Mouse (Mus musculus) CH12F3 (cell line): ENCODE measurements around the gene Atp6v0e2.
"Not testable (repeated sequence)": the region's sequence is repeated elsewhere in the genome, so short reads cannot be mapped to it uniquely, and the experiment has no call there.

ENCODE experiments used
- in situ Hi-C: fragments of 300-500 bp; cut with MboI; formaldehyde crosslinking; loops from 2 replicates; pipeline ENCODE4 v1.14.3; 2020; ENCODE audit warnings: low sequenced_read_pairs

The Atp6v0e2 gene

DNA sequence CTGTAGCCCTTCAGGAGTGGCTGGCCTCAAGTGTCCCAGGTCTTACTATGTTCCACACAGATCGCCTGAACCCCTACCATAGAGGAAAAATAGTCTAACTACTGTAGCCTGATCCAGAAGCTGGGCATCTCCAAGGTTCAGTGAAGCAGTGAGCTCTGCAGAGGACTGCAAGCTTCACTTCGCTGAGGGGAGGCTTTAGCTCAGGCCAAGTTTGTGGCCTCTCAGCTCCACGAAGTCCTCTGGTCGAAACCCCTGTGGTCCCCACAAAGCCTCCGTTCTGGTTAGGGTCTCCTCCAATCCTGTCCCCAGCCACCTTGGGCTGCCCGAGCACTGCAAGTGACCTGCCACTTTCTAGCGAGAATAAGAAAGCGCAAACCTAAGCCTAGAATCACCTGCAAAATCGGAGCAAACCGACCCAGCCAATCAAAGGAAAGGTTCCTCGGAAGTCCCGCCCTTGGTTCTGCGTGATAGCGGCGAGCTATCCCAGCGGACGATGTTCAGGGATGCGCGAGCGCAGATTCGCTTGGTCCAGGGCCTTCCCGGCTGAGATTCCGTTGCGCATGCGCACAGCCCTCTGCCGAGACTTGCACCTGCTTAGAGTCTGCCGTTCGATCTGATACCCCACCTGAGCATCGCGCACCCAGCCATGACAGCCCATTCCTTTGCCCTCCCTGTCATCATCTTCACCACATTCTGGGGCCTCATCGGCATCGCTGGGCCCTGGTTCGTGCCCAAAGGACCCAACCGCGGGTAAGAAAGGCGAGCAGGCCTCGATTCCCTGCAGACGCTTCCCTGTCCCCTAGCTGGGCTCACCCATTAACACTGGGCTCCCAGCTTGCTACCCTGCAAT lies at the start of gene Atp6v0e2:
Gene Atp6v0e2, plus strand, starts transcription at position 511 of the 850 bp plus-strand sequence.
- in situ Hi-C loops, result no loop called here

DNA sequence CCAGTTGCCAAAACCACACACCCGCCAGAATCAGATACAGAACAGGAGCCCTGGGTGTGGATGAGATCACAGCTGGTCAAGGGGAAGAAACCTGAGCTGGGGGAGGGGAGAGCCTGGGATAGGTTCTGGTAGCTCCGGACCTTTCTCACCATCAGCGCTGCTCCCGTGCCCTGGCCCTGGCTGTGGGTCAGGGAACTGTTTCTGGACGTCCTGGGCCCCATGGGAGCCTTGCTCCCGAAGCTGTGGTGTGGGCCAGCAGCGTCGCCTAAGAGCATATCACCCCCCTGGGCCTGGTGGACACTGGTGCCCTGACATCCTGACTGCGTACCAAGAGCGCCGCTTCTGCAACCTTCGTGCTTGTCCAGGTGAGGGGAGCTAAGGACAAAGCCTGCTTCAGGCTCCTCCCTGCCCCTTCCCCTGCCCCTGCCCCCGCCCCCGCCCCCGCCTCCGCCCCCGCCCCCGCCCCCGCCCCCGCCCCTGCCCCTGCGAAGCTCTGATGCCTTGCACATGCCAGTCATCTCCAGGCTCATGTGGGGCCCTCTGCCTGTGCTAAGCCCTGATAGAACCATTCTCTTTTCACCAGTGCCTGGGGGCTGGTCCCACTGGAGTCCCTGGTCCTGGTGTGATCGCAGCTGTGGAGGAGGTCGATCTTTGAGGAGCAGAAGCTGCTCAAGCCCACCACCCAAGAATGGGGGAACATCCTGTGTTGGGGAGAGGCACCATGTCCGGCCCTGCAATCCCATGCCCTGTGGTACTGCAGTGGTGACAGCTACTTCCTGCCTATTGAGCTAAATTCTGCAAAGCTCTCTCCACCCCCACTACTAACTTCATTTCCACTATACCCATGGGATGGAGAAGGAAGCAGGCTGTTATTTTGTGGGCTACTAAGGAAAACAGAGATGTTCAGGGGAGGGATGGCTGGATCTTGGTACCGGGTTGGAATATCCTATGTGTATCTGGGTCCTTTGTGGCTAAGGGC lies 49.4 kb upstream of the Atp6v0e2 start:
- in situ Hi-C loops, result no loop called here

DNA sequence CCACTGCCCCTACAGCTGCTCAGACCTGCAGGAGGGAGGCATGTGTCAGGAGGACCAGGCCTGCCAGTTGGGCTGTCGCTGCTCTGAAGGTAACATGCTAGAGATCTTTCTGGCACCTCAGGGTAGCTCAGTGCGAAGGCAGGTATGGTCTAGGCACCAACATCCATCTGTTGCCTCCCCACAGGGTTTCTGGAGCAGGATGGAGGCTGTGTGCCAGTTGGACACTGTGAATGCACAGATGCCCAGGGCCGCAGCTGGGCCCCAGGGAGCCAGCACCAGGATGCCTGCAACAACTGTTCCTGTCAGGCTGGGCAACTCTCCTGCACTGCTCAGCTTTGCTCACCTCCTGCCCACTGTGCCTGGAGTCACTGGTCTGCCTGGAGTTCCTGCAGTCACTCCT lies 47.7 kb upstream of the Atp6v0e2 start:
- in situ Hi-C loops, result no loop called here

DNA sequence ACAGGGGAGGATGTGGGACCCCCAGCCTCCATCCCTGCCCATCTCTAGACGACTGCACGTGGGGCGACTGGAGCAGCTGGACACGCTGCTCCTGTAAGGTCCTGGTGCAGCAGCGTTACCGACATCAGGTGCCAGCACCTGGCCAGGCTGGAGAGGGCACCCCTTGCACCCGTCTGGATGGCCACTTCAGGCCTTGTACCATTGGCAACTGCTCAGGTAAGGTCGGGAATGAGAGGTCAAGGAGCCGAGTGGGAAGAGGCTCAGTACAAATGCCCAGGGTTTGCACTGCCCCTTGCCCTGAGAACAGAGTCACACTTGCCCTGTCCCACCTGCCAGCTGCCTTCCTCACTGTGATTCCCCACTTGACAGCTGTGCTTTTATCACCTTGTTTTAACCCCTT lies 46.1 kb upstream of the Atp6v0e2 start:
- in situ Hi-C loops, result no loop called here

DNA sequence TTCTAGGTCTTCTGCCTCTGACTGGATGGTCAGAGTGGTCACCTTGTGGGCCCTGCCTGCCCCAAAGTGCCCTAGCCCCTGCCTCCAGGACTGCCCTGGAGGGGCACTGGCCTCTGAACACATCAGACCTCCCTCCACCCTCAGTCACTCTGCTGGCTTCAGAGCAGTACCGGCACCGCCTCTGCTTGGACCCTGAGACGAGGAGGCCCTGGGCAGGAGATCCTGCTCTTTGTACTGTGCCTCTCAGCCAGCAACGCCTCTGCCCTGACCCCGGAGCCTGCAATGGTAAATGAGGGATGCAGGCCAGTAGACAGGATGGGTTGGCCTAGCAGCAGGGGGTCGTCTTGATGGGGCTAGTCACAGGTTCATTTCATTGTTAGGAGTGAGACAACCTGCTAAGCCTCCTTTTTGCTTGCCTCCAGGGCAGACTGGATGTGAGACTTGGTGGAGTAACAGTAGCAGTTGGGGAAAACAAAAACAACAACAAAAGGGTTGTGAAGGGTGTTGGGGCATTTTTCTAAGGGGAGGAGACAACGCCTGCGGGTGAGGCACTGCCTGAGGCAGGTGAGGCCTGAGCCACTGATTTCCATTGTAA lies 44.2 kb upstream of the Atp6v0e2 start:
- in situ Hi-C loops, result no loop called here

DNA sequence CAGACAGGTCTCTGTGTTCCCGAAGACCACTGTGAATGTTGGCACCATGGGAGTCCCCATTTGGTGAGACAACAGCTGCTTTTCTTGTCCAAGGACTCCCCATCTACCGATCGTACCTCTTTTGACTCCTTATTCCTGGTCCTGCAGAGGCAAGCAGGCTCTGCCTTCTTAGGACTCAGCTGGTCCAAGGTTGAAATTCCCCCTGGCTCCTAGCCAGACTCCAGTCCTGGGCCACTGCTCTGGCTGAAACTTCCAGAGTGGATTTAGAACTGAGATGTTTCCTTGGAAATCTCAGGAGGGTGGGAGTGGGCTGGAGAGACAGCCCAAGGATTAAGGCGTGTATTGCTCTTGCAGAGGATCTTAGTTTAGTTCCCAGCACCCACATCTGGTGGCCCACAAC lies 39.9 kb upstream of the Atp6v0e2 start:
- in situ Hi-C loops, result no loop called here

DNA sequence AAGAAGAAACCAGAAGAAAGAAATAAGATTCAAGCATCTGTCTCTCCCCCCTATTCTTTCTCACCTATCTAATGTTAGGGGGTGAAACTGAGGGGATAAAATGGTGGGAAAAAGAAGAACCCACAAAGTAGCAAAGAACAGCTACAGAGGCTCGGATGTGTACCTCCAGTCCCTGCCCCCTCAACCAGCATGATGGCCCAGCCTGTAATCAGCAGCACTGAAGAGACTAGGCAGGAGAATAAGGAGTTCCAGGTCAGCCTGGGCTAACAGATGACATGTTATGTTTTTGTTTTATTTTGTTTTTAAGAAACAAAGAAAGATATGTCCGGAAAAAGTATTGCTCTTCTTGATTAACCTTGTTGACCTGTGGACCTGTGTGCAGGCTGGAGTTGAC lies 33.6 kb upstream of the Atp6v0e2 start:
- in situ Hi-C loops, result no loop called here

DNA sequence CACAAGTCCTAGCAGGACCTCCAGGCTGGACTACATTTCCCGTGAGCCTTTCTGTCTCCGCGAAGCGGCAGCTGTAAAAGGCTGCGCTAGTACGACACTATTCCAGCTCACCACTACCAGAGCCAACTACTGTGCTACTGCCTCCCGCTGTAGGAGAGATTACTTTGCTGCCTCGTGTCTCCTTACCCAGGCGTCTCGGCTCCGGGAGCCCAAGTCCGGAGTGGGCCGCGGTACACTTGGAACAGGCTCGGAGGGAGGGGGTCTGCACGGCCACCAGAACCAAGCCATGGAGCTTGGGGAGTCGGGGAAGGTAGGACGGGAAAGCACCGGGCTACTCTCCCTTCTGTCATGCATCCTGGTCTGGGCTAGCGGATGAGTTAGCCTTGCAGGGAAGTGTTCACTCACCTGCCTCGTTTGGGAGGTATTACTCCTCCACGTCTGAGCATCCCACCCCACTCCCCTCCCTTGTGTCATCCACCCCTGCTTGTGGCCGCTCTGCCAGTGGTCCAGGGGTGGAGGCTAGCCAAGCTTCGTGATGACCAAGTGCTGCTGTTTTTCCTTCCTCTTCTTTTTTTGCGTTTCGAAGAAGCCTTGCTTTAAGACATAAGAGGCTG lies 33.1 kb upstream of the Atp6v0e2 start:
- in situ Hi-C loops, result no loop called here

DNA sequence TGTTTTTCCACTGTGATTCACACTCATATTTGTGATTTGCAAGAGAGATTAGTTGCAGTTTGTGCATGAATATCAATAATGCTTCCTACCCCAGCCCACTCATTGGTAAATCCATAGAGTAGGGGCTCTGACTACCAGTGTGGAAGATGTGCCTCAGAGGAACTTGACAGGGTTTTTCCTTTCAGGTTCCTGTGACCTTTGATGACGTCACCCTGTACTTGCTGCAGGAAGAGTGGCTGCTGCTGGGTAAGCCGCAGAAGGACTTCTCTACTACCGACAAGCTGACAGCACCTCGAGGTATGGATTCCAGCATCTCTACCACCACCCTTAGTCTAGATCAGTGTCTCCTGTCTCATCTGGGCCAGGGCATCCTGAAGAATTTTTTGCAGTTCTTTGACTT lies 29.3 kb upstream of the Atp6v0e2 start:
- in situ Hi-C loops, result no loop called here

DNA sequence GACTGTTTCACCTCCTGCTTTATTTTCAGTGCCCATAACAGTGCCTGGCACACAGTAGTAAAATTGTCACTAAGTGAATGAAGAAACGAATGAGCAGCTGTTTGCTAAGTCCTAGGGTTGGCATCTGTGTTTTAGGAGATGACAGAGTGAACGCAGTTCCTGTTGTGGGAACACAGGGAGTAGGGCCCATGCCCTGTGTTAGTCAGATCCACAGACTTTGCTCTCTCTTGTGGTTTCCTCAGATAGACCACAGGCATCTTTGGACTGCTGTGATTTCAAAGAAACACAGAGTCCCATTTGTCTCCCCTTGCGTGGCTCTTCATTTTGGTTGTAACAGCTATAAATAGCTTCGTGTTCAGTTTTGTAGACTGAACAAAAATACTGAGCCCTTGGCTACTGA lies 27.0 kb upstream of the Atp6v0e2 start:
- in situ Hi-C loops, result no loop called here

DNA sequence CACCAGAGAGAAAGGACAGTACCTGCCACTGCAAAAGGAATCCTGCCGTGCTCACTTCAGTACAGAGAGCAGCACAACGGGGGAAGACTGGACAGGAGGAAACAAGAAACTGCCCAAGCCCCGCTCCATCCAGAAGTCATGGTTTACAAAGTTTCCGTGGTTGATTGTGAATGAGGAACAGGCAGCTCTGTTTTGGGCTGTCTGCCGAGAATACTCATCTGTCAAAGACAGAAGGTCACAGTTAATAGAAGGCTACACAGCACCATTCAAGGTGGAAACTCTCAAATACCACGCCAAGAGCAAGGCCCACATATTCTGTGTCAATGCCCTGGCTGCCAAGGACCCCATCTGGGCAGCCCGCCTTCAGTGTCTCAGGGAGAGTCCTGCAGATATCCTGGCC lies 25.6 kb upstream of the Atp6v0e2 start:
- in situ Hi-C loops, result no loop called here

DNA sequence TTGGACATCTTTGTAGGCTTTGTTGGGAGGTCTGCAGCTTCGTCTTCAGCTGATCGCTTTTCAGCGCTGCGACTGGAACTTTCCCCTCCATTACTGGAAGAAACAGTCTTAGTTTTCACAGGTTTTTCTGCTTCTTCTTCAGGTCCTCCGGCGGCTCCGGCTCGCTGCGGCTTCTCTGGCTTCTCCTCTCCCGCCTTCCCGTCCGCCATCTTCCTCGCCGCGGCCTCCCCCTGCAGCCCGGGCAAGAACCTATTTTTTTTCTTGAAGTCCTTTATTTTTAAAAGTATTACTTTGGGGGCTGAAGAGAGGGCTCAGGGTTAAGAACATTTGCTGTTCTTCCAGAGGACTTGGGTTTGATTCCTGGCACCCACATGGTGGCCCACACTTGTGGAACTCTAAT lies 12.5 kb upstream of the Atp6v0e2 start:
- in situ Hi-C loops, result not testable (repeated sequence)

DNA sequence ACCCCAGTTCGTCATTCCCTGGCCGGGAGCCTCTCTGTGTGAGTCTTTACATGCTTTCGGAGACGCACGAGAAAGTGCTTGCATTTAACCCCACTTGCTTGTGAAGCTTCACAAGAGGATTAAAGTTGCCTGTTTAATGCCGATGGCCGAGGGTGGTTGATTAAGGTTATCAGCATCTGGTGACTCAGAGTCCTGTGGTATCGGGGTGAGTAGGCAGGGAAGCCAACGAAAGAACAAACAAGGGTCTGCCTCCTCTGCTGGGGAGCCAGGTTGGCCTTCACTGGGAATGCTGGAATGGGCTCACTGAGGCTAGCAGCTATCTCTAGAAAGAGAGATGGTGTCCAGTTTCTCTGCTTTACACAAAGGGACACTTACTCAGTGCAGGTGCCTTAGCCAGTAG lies 9.5 kb upstream of the Atp6v0e2 start:
- in situ Hi-C loops, result no loop called here

DNA sequence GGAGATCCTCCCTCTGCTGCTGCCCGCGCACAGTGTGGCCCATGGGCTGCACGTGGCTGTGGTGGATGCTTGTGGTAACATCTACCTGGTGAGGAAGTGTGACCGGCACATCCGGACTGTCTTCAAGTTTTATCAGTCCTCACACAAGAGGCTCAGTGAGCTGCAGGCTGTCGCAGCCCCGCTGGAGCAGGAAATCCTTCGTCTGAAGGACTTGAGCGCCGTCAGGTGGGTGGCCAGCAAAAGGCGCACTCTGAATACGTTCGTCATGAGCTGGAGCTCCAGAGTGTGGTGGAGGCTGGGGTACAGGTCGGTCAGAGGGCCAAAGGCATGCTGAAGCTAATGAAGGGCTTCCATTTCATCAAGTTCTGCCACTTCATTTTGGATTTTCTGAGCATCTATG lies 8.2 kb upstream of the Atp6v0e2 start:
- in situ Hi-C loops, result no loop called here

DNA sequence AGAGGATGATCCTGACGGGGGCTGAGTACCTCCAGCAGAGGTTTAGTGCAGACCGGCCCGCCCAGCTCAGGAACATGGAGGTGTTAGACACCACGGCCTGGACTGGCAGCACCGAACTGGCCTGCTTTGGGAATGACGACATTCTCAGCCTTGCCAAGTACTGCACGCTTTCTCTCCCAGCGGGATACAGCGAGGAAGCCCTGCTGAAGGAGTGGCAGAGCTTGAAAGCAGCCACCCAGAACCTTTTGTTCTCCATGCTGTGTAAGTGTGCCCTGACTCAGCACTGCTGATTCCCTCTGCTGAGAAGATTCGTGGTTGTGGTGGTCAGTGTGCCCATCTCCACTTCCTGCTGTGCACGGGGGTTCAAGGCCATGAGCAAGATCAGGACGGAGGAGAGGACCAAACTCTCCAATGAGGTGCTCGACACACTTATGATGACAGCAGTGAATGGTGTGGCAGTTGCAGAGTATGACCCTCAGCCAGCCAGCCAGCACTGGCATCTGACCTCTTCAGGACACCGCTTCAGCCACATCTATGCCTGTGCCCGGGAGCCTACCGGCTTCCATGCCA lies 7.5 kb upstream of the Atp6v0e2 start:
- in situ Hi-C loops, result no loop called here

DNA sequence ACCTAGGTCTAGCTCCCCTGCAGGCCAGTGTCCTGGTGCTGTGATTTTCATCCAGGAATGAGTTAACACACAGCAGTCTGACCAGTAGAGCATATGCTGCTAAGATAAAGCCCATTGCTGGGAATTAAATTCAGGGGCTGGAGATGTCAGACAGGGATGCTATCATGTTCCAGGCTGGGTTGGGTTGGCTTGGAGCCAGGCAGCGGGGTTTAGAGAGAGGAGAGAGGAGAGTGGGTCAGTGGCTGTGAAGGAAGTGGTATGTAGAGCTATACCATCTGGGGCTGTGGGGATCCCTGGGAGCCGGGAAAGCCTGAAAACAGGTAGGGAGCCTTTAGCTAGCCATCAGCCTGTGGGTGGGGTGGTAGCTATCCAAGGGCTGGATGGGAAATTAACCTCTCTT lies 6.6 kb upstream of the Atp6v0e2 start:
- in situ Hi-C loops, result no loop called here

DNA sequence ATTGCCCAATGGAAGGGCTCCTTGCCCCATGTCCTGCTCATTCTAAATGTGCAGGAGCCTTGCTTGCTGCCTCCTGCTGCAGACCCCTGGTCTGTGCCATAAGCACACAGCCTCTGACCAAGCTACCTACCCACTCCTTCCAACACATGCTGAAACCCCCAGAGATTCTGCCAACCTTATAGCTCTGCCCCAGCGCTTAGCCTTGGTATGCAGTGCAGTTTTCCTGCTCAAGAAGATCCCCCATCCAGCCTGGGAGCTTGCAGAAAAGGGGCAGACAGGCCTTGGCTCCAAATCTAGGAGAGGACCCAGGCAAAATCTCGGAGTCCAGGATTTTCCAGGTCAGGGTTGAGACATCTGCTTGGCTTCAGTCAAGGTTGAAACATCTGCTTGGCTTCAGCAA lies 3.9 kb upstream of the Atp6v0e2 start:
- in situ Hi-C loops, result no loop called here

DNA sequence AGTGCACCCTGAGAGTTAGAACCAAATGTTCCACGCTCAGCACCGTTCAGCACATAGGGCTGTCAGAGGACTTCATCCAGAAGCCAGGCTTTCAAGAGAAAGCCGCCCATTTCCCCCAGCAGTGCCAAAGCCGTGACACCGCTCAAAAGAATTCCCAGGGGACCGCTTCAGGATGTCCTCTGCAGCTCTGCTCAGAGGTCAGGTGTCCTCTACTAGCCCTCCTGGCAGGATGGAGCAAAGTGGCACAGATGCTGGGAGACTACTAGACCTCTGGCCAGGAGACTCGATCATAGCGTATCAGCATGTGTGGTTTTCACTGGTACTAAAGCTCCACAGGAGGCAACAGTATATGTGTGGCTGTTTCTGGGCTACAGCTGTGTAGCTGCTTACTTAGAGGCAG lies 2.5 kb upstream of the Atp6v0e2 start:
- in situ Hi-C loops, result no loop called here

DNA sequence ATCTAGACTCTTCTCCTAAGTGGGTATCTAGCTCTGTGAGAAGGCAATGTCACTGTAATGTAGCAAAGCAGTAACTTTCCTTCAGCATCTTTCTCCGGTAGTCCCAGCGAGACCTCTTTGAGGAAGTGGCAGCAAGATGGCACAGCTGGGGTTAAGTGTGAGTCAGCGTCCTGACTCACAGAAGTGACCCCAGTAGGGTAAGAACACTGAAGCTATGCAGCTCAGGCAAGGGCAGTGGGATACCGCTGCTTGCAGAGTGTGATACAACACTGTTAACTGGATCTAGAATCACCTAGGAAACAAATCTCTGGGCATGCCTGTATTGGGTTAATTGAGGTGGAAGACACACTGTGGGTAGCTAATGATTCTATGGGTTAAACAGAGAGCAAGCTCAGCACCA lies 1.3 kb upstream of the Atp6v0e2 start:
- in situ Hi-C loops, result no loop called here

DNA sequence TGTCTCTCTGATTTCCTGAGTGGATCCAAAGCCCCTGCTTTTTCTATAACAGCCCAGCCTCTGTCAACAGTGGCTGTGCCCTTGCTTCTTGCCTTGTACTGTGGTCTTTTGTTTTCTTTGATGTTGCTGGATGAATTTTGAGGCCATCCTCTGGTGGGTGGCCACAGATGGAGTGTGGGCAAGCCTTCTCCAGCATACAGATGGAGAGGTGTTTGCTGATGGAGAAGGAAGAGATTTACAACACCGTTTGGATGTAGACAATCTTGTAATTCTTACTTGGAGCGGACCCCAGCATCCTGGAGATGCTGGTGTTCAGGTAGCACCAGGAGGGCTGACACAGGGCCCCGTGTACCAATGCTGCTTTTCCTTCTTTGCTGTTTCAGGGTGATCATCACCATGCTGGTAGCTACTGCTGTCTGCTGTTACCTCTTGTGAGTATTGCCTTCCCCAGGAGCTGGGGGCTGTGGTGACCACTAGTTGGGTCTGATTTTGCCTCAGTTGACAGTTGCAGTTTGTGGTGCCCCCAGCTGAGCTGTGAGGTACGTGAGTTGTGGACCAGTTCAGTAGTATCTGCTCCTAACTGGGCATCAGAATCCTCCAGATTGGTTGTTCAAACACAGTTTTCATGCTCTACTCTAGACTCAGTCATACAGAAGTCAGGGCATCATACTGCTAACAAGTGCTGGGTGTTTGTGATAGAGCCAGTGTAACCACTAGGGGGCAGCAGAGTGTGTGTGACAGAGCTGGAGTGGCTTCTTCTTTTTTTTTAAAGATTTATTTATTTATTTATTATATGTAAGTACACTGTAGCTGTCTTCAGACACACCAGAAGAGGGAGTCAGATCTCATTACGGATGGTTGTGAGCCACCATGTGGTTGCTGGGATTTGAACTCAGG lies 1.7 kb downstream of the Atp6v0e2 start:
- in situ Hi-C loops, result no loop called here
